ENCODE assay signal across 22 mouse cellular contexts in genomic region chr7:71419261-71419660, GRCm38 (mm10).
A peak's percentile ranks its signal among the peaks of the same experiment; 100 is the strongest.
DNase-seq lines count a peak whose midpoint lies in the region; ATAC-seq and TF ChIP-seq lines count a peak whose summit lies in the region.
"Had no signal": no experiment of that assay in that cellular context is flagged by ENCODE, and none has a peak within 500 bp of the region (broad histone marks: within the 10 kb centered on the region; RNA-seq: fewer than 3 reads in every experiment).

No protein-coding gene starts in this region.

- H3K27me3 ChIP-seq in heart, embryonic 13.5 days (replicated peaks): no peaks in the 10 kb centered on the region
- H3K27me3 ChIP-seq in lung, embryonic 15.5 days: no peaks in the 10 kb centered on the region
- no peaks in the 10 kb centered on the region for H3K27me3 ChIP-seq in embryonic facial prominence, embryonic 10.5 days (replicated peaks; ENCODE audit: low read depth, poor library complexity, severe bottlenecking)
- no peaks in the 10 kb centered on the region for H3K27me3 ChIP-seq in kidney, postnatal 0 days (ENCODE audit: insufficient read depth, low read length)
- peaks cover 8% of the 10 kb centered on the region; the same call in 1 of the 2 replicates for H3K27me3 ChIP-seq in forebrain, embryonic 10.5 days (ENCODE audit: poor library complexity, severe bottlenecking)
- H3K27me3 ChIP-seq: heart, embryonic 15.5 days had no signal

- H3K4me1 ChIP-seq in heart, embryonic 13.5 days: peaks cover 4% of the 10 kb centered on the region; the same call in 1 of the 2 replicates
- 0 out of 2 replicates have a peak, but pooled peaks cover 7% of the 10 kb centered on the region for H3K4me1 ChIP-seq in lung, embryonic 15.5 days
- peaks cover 9% of the 10 kb centered on the region for H3K4me1 ChIP-seq in embryonic facial prominence, embryonic 10.5 days
- peaks cover 5% of the 10 kb centered on the region for H3K4me1 ChIP-seq in kidney, postnatal 0 days (replicated peaks; ENCODE audit: insufficient read depth, low read length)
- H3K4me1 ChIP-seq in forebrain, embryonic 10.5 days: peaks cover 6% of the 10 kb centered on the region
- H3K4me1 ChIP-seq: heart, embryonic 15.5 days; hindbrain, embryonic 10.5 days had no signal

- TF ChIP-seq CTCF in kidney, postnatal 0 days (IDR thresholded peaks at IDR 0.05; ENCODE audit: low read depth): no peak

- no peak overlapping the region for H3K4me3 ChIP-seq in heart, embryonic 13.5 days
- no peak overlapping the region for H3K4me3 ChIP-seq in lung, embryonic 15.5 days
- H3K4me3 ChIP-seq in embryonic facial prominence, embryonic 10.5 days: no peak overlapping the region
- H3K4me3 ChIP-seq in kidney, postnatal 0 days (replicated peaks; ENCODE audit: low read depth, low read length): no peak overlapping the region
- no peak overlapping the region for H3K4me3 ChIP-seq in forebrain, embryonic 10.5 days
- H3K4me3 ChIP-seq: erythroblast, embryonic 14.5 days; heart, embryonic 15.5 days; hindbrain, embryonic 10.5 days; left cerebral cortex, adult 2 months; myocyte had no signal

- H3K4me2 ChIP-seq in heart, embryonic 13.5 days: no peak overlapping the region
- no peak overlapping the region for H3K4me2 ChIP-seq in lung, embryonic 15.5 days
- H3K4me2 ChIP-seq in kidney, postnatal 0 days (ENCODE audit: low read length): no peak overlapping the region
- H3K4me2 ChIP-seq: heart, embryonic 15.5 days had no signal

- intact Hi-C loops in heart, postnatal 25 days (cut with DNase I): loop anchor here (10.0 kb wide), 1 partner anchor 286 kb away; no protein-coding TSS in a partner anchor

- H3K36me3 ChIP-seq in heart, embryonic 13.5 days: no peaks in the 10 kb centered on the region
- H3K36me3 ChIP-seq in lung, embryonic 15.5 days: no peaks in the 10 kb centered on the region
- H3K36me3 ChIP-seq in embryonic facial prominence, embryonic 10.5 days (replicated peaks): no peaks in the 10 kb centered on the region
- no peaks in the 10 kb centered on the region for H3K36me3 ChIP-seq in kidney, postnatal 0 days (ENCODE audit: insufficient read depth, low read length)
- H3K36me3 ChIP-seq in forebrain, embryonic 10.5 days (replicated peaks): no peaks in the 10 kb centered on the region
- H3K36me3 ChIP-seq: heart, embryonic 15.5 days; hindbrain, embryonic 10.5 days had no signal

- no peak overlapping the region for H3K9ac ChIP-seq in heart, embryonic 13.5 days
- H3K9ac ChIP-seq in lung, embryonic 15.5 days: no peak overlapping the region
- no peak overlapping the region for H3K9ac ChIP-seq in kidney, postnatal 0 days (ENCODE audit: low read depth, low read length)
- H3K9ac ChIP-seq: heart, embryonic 15.5 days had no signal

- H3K27ac ChIP-seq in heart, embryonic 13.5 days (replicated peaks): peak overlapping the region; percentile 34; the same call in 1 of the 2 replicates
- H3K27ac ChIP-seq in lung, embryonic 15.5 days: 0 out of 2 replicates have a peak overlapping the region, but pooled peaks have one; percentile 1
- H3K27ac ChIP-seq in embryonic facial prominence, embryonic 10.5 days (replicated peaks): no peak overlapping the region; the same call in 1 of the 2 replicates
- peak overlapping the region; percentile 42; the same call in 1 of the 2 replicates for H3K27ac ChIP-seq in kidney, postnatal 0 days
- H3K27ac ChIP-seq in forebrain, embryonic 10.5 days: no peak overlapping the region
- H3K27ac ChIP-seq: heart, embryonic 15.5 days; hindbrain, embryonic 10.5 days; hindbrain, postnatal 0 days; left cerebral cortex, adult 2 months had no signal

- no peak for ATAC-seq in heart, embryonic 13.5 days (ENCODE audit: extremely low read depth, insufficient number of reproducible peaks, low FRiP score, low TSS enrichment)
- no peak for ATAC-seq in lung, embryonic 15.5 days (ENCODE audit: borderline replicate concordance, extremely low read depth, low FRiP score, low TSS enrichment)
- ATAC-seq in kidney, postnatal 0 days (replicated peaks; ENCODE audit: low FRiP score, low read depth): no peak
- ATAC-seq: forebrain, embryonic 14.5 days; hindbrain, postnatal 0 days had no signal

- WGBS in heart, embryonic 13.5 days: 53% methylated on average over 5 of the region's 5 CpGs
- WGBS in lung, embryonic 15.5 days: 54% methylated on average over 5 of the region's 5 CpGs
- 63% methylated on average over 5 of the region's 5 CpGs for WGBS in embryonic facial prominence, embryonic 10.5 days
- WGBS in kidney, postnatal 0 days: 35% methylated on average over 5 of the region's 5 CpGs
- 71% methylated on average over 5 of the region's 5 CpGs for WGBS in forebrain, embryonic 10.5 days

- DNase-seq in heart, postnatal 25 days (ENCODE audit: low spot score): no peak
- DNase-seq in lung, postnatal 4 days: no peak
- peak; percentile 24 for DNase-seq in embryonic facial prominence, embryonic 10.5 days (ENCODE audit: low spot score)
- peak; percentile 83 for DNase-seq in kidney, postnatal 0 days (ENCODE audit: low spot score)
- DNase-seq in forebrain, embryonic 10.5 days (ENCODE audit: extremely low spot score, low spot score): no peak
- DNase-seq: B cell, adult 2 months; cerebellum, adult 18-20 months; gastrocnemius, postnatal 36 days; left cerebral cortex, postnatal 4 days; liver; midbrain, embryonic 14.5 days; right cerebral cortex, postnatal 14 days; spleen, adult 18-20 months had no signal

- no peaks in the 10 kb centered on the region for H3K9me3 ChIP-seq in heart, embryonic 13.5 days
- no peaks in the 10 kb centered on the region for H3K9me3 ChIP-seq in lung, embryonic 15.5 days
- no peaks in the 10 kb centered on the region for H3K9me3 ChIP-seq in embryonic facial prominence, embryonic 10.5 days
- no peaks in the 10 kb centered on the region for H3K9me3 ChIP-seq in kidney, postnatal 0 days (replicated peaks; ENCODE audit: low read length)
- no peaks in the 10 kb centered on the region for H3K9me3 ChIP-seq in forebrain, embryonic 10.5 days
- H3K9me3 ChIP-seq: heart, embryonic 15.5 days; hindbrain, embryonic 10.5 days had no signal

Comparison
In these comparisons a context has a peak if more than half of its experiments do, and no peak if none do; other contexts are left out.
1. H3K27ac ChIP-seq: peak in heart, embryonic 13.5 days (single experiment), lung, embryonic 15.5 days (single experiment) and kidney, postnatal 0 days (single experiment); none in embryonic facial prominence, embryonic 10.5 days (single experiment) and forebrain, embryonic 10.5 days (single experiment).
2. DNase-seq: peak in embryonic facial prominence, embryonic 10.5 days (single experiment) and kidney, postnatal 0 days (single experiment); none in heart, postnatal 25 days (single experiment), lung, postnatal 4 days (0 of 2) and forebrain, embryonic 10.5 days (single experiment).